Mouse (Mus musculus): ENCODE measurements around the gene Optc.

Optc gene

DNA sequence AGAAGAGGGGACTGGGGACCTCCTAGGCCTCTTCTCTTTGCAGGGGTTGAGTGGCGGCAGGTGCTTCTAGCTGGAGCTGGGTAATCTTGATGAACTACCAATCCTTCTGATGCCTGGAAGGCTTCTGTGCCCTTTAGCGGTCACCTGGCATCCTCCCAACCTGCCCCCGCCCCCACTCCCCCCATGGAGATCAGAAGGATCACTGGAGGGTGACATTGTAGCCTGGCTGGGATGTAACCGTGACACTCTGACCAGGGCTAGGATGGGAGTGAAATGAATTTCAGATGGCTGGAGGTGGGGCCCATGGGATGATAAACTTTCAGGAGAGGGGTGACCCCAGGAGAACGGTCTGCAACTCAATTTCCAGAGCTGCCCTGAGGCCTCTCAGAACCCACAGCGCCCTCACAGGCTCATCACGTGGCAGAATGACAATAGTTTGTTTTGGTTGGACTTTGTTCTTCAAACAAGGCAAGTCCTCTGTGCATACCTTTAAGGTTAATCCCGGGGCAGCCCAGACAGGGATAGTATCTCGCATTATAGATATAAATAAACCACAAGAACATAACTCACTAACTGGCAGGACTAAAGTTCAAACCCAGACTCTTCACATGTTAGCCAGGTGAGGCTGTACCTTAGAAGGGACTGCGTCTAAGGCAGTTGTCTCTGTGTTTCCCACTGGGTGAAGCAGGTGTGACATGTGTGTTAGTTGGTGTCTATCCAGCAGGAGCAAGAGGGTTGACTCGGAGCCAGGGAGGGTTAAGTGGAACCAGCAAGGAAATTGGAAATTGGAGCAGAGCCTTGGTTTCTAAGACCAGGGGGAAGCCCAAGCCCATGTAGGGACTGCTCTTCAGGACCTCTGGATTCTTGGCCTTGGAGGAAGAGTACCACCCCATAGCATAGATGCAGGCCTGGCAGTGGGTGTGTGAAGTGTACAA, 25.2 kb downstream of the Optc start:
- DNase-seq (ENCODE audit: low read depth, low spot score): no peak

GRCm38 (mm10) chr1:133881813-133882212, 26.0 kb downstream of the Optc start:
- DNase-seq (ENCODE audit: low read depth, low spot score): no peak

GRCm38 (mm10) chr1:133878825-133879423, 28.9 kb downstream of the Optc start:
- no peak for DNase-seq (ENCODE audit: low read depth, low spot score)

DNA sequence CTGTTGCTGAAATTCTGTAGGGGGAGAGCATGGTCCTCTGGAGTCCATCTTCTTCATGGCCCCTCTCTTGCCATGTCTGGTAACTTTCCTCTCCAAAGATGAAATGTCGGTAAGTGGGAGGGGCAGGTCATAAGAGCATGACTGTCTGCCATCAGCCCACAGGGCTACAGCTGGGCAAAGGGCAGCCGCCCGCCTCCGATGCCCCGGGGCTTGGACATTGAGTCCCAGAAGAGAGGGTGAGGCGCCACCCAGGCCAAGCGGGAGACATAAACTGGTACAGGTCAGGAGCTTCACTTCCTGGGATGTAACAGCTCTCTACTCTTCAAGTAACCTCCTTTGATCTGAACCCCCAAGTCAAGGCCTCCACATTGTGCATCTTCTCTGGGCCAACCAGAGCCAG, 30.9 kb downstream of the Optc start:
- no peak for DNase-seq (ENCODE audit: low read depth, low spot score)

- DNase-seq (ENCODE audit: low read depth, low spot score): no peak
Measured at GRCm38 (mm10) chr1:133873086-133873813, 34.5 kb downstream of the Optc start.

GRCm38 (mm10) chr1:133871241-133871640, 36.6 kb downstream of the Optc start:
- DNase-seq (ENCODE audit: low read depth, low spot score): no peak

DNA sequence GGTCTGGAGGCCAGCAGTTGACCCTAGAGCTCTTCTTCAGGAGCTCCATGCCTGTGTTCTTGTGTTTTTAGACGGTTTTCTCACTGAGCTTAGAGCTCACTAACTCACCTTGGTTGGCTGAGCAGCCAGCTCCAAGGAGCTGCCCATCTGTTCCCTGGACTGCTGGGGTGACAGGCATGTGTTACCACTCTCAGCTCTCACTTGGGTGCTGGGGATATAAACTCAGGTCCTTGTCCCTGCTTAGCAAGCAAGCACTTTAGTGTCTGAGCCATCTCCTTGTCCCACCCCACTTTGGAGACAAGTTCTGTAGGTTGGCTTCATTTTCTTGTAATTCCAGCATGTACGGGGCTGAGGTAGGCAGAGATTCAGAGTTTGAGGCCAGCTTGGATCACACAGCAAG, 38.6 kb downstream of the Optc start:
- no peak for DNase-seq (ENCODE audit: low read depth, low spot score)

GRCm38 (mm10) chr1:133863257-133863997, 44.4 kb downstream of the Optc start:
- DNase-seq (ENCODE audit: low read depth, low spot score): no peak

- DNase-seq (ENCODE audit: low read depth, low spot score): no peak
Measured at GRCm38 (mm10) chr1:133861028-133861427, 46.8 kb downstream of the Optc start.

DNA sequence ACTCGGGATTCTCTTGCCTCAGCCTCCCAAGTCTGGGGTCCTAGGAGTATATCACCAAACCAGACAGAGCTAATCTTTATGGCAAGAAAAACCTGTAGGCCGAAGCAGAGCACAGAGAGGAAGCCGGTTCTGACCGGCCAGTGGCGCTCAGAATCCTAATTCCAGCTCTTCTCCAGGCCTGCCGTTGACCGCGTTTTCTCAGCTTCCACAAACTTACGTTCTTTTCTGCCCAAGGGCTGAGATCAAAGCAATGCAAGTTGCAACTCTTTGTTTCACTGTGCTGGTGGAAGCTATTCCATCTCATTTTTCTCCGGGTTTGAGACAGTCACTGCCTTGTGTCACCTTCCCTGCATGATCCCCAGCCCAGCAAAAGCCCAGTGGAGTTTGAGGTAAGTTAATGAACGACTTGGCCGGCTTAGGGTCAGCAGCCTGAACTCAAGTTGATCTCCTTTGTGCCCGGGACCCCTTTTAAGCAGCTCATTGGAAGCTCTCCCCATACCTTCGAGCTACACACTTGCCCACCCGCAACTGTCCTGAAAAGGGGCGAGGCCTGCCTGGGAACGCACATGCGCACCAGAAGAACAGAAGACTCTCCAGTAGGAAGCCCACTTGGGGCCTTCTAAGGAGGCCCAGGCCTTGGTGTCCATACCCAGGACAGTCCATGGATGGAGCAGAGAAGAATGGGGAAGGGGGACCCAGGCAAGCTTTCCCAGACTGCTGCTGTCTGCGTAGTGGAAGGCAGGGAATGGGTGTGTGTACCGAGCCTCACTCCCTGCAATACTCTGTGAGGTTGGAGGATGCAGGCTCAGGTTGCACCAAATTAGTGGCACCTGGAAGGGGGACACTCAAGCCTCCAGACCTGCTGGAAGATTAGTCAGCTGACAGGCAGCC, 47.7 kb downstream of the Optc start:
- DNase-seq (ENCODE audit: low read depth, low spot score): no peak

DNA sequence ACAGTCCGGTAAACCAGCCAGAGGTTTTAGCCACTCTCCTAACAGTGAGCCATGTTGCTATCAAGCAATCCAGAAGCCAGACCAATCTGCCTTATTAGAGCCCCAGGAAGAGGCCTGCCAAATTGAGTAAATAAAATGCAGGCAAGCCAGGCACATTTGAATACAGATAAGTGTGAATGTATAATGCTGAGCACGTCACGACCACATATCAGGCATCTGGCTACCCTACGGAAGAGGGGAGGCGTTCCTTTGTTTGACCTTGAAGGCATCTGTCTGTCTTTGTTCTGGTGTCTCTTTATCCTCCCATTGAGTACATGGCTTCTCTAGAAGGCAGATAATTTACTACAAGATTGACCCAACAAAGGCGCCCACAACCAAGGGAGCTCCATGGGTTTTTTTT, 48.5 kb downstream of the Optc start:
- no peak for DNase-seq (ENCODE audit: low read depth, low spot score)

GRCm38 (mm10) chr1:133857781-133858180, 50.0 kb downstream of the Optc start:
- no peak for DNase-seq (ENCODE audit: low read depth, low spot score)

GRCm38 (mm10) chr1:133857171-133857570, 50.6 kb downstream of the Optc start:
- DNase-seq (ENCODE audit: low read depth, low spot score): no peak

- no peak for DNase-seq (ENCODE audit: low read depth, low spot score)
Measured at GRCm38 (mm10) chr1:133856655-133857054, 51.1 kb downstream of the Optc start.

DNA sequence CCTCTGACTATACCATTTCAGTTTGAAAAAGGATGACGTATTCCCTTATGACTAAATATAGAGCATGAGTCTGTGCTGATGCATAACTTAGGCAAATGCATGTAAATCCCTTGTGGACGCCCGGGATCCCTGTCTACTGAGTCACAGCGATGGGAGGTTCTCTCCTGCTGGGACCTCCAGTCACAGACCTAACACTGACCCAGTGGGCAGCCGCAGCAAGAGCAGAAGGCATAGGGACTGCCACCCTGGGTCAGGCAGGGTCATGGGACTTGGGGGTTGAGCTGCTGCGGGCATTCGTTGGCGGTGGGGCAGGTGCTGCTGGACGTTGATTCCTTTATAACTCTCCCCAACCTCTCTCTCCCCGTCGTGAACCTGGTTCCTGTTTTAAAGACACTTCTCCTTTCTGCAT, 51.7 kb downstream of the Optc start:
- DNase-seq (ENCODE audit: low read depth, low spot score): no peak

GRCm38 (mm10) chr1:133855274-133856017, 52.4 kb downstream of the Optc start:
- no peak for DNase-seq (ENCODE audit: low read depth, low spot score)

DNA sequence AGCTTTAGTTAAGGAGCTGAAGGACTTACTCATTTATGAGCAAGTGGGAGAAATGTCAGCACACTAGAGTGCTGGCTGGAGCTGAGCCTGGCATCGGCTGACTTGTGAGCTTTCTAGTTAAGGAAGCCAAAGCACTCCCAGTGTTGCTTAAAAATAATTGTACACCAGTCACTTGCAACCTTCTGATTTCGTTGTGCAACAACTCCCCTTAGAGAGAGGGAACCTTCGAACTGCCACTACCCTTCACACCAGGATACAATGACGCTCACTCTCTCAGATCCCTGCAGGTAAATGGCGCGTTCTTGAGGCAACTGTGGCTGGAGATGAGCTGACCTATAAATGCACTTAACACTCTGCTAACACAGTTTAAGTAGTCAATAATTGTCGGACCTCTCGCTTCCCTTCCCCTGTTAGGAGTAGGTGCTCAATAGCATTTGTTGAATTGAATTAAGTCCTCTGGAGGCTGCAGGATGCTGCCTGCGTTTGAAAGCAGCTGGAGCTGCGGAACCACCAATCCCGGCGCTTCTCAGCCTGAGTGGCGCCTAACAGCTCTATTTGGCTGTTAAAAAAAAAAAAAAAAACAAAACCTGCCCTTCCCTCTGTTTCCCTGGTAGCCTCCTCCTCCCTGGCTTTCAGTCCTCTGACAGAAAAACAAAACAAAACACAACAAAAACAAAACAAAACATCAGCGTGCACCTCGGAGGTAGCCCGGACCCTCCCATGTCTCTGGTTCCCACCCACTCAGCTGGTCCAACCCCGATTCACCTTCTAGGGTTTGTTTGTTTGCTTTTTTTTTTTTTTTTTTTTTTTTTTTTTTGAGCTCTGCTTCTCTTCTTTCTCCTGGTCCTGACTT, 53.2 kb downstream of the Optc start:
- DNase-seq (ENCODE audit: low read depth, low spot score): no peak
